Mouse (Mus musculus) thymus, postnatal 14 days (tissue): ENCODE results near the gene Foxo3.

Source experiments
- DNase-seq: peaks from one replicate; pipeline ENCODE4 v3.0.0; 2021

The Foxo3 gene

DNA sequence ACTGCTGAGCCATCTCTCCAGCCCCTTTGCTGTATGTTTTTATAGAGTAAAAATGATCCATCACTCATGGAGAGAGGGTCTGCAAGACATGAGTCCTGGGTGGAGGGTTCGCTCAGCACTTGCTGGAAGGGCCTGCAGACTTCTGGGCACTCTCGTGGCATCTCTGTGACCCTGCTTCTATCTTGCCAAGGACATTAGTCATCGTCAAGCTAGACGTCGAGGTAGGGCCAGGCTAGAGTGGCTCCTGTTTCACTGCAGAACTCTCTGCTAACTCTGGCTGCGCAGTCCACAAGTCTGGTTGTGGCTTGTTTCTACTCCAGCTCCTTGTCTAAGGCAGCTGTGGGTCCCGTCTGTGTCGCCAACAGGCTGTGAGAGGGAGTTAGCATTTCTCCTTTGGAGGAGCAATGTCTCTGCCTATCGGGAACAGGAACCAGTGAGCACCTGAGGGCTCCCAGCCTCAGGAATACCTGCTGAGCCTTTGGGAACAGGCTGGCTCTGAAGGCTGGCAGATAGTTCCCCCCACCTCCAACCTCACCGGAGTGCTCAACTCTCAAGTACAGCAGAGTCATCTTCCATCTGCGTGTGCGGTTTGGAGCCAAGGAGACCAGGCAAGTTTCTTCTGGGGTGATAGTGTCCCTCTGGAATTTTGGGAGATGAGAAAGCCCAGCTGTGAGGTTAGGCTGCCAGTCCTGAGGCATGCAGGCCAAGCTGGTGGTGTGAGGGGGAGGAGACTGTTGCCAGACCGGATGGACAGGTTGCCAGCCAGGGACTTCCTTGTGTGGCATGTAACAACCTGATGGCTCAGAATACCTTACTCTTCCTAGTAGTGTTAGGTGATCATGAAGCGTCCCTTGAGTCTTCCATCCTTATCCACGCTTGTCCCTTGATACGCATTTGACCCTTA, 98.5 kb downstream of the Foxo3 start:
- no peak for DNase-seq

DNA sequence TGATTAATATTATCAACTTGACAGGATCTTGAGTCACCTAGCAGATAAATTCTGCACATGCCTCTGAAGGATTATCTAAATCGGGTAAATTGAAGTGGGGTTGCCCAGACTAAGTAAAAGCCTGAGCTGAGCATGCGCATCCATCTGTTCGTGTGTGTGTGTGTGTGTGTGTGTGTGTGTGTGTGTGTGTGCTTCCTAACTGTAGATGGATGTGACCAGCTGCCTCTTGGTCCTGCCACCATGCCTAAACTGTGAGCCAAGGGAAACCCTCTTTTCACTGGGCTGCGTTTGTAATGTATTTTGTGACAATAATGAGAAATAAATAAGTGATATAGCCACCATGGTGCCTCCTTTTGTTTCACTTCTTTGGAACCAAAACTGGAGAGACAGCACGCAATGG, 102.3 kb downstream of the Foxo3 start:
- DNase-seq = no peak

DNA sequence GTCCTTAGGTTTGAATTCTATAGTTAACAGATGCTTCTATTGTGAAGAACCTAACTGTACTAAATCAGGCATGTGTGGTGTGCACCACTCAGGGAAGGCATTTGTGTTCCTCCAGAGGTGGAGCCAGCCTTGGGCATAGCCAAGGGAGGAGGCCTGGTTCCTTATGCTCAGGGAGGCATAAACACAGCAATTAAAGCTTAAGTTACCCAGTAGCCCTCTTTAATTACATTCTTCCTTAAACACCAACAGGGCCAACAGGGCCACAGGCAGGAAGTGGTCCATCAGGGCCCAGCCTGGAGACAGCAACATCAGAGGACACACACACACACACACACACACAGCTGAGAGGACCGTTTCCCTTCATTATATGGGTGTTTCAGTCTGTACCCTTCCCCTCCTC, 102.7 kb downstream of the Foxo3 start:
- DNase-seq = no peak

DNA sequence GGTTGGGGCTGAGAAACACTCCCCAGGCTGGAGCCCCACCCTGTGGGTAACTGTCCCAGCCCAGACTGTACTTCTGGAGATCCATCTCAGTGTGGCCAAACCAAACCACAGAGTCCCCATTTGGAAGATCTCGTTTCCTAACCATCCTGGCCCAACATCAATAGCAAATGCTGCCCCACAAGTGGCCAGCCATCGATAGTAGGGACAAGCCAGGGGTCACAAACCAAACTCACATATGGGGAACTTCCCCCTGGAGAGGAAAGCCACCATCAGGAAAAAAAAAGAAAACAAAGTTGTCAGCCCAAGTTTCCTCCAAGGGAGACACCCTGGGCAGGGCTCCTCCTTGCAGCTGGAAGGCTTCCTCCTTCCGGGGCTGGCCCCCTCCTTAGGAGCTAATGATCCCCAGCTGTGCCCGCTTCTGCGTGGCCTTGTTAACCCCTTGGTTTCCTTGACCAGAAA, 105.6 kb downstream of the Foxo3 start:
- no peak for DNase-seq

DNA sequence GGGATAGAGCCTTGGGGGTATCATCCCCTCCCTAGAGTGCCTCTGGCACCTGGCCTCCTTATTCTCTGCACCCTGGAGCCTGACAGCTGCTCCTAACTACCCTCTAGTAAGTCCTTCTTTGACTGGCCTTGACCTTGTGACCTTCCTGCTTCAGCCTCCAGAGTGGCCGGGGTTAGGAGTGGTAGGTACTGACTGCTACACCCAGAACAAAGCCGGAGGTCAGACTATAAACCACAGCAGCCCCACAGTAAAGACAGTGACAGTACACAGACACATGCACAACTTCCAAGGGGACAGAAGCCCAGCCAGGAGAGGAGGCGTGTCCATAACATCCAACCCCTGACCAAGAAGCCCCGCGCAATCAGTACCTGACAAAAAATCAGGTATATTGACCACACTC, 106.4 kb downstream of the Foxo3 start:
- DNase-seq = no peak

DNA sequence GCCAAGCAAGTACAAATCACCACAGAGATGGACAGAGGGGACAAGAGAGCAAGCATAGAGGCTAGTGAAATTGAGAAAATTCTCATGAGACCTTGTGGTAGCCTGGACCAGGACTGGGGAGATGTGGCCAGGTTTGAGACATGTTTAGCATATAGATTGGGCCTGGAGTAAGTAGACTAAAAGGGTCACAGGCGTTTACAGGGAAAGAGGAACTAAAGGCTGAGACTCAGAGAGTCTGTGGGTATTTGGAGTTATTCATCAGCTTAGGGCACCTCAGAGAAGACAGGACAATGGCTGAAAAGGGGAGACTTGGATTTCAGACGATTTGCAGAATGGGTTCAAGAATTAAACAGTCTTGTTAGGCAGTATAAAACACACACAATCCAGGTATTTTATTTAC, 121.8 kb downstream of the Foxo3 start:
- DNase-seq = no peak

DNA sequence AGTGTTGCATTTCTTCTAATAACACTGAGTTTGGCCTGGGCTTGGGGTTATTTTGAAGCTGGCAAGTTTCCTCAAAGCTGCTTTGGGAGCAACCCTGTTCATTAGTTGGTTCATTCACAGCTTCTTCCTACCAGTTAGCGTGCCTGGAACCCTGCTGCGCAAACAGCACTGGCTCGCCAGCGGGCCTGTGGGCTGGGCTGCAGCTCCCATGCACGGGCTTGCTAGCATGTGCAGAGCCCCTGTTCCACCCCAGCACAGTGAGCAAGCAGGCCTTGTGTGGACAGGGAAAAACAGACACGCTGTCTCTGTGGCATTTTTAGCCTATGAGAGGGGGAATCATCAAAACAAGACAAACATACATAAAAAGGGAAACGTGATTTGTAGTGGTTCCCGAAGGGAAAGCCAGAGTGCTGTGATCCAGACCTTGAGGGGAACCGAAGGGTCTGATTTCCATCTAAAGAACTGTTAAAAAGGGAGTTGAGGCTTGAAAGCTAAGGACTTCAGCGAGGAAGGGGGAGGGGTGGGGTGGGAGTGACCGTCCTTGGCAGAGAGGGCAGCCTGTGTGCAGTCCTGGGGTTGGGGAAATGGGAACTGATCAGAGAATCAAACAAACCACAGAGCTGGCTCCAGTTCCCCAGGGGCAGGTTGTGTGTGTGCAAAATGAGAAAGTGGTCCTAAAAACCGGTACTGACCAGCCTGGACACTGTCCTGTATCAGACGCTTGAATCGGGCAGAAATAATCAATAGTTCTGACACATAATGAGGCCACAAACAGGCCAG, 123.9 kb downstream of the Foxo3 start:
- DNase-seq = no peak

DNA sequence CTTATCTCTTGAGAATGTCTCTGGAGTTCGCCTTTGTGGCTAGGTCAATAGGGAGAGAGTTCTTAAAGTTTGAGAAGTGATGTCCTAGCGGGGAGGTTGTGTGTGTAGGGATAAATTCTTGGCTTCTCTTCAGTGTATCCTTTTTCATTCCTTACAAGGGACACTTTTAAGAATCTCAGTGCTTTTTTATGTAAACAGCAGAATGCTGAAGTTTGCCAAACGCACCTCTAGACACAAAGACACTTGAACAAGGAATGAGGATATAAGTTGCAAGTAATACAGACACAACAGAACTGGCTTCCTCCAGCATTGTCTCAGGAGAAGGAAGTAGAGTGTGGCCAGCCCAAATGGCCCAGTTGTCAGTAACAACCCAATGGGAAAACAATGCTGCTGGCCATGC, 126.8 kb downstream of the Foxo3 start:
- DNase-seq = no peak

DNA sequence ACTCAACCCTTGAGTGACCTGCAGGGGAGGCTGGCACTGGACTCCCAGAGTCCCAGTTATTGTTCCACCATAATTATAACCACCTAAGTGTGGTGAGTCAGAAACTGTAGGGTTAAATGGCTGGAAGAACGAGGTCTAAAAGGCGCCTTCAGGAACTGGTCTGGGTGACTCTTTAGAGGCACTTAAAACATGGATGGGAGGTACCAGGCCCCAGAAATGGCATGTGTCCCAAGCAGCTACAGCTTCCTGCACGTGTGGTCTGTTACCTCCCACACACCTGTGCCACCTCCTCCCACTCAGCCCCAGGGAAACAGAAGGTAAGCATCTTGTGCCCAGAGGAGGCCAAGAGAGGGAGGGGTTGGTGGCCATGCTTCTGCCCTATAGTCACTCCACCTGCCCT, 128.2 kb downstream of the Foxo3 start:
- DNase-seq = no peak

DNA sequence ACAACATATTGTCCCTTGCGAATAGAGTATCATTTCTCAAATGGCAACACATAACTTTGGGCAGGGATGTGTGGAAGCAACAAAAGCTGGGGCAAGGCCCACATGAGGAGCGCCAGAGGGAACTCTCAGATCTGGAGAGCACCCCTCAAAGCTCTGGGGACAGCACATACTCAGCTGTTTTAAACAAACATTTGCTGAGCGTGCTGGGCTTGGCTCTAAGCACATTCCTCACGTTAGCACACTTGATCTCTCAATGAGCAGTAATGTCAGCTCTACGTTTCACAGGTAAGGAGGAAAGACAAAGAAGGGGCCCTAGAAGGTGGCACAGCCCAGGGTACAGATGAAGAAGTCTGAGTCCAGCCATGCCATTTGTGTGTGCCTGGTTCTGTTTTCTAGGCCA, 131.3 kb downstream of the Foxo3 start:
- DNase-seq = no peak

DNA sequence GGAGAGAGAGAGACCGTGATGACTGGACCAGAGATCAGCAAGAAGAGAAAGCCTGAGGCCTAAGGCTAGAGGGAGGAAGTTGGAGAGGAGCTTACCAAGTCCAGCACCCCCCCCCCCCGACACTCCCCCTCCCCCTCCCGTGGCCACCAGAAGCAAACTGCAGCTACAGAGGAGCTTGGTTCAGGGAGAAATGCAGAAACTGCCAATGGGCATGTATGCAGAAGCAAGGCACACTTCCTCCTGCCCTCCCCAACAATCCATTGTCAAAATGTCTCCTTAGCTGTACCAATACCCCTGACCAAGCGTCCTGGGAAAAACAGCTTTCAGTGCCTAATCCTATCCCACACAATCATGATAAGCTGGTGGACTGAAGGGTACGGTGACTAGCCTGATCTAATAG, 131.8 kb downstream of the Foxo3 start:
- DNase-seq = no peak

DNA sequence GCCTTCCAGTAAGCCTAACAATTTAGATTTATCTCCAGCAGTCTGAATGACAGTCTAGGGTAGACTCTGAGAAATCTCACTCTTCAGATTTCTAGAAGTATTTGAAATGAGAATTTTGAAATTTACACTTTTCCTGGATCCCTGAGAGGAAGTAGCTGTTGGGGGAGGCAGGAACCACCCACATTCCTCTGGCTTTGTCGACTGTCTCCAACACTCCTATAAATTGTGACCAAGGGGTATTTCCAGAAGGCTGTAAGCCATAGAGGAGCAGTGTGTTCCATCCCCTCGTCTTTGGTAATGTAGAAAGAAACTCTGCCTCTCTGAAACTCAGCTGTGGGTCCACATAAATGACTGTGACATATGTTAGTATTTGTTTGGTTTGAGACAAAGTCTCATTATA, 132.4 kb downstream of the Foxo3 start:
- DNase-seq = no peak

DNA sequence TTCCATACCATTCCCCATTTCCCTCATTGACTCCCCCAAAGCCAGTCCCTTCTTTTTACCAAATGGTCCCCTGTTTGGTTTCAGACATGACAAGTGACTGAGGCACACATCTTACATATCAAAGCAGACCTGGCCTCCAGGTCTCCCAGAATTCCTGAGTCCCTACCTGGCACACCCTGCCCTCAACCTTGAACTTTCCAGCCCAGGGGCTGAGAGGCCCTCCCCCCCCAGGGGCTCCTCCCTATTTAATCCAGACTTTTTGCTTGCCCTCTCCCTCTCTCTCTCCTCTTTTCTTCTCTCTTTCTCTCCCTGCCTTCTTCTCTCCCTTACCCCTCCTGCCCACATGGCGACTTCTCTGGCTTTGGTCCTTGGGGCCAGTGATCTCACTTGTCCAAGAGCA, 133.8 kb downstream of the Foxo3 start:
- no peak for DNase-seq

DNA sequence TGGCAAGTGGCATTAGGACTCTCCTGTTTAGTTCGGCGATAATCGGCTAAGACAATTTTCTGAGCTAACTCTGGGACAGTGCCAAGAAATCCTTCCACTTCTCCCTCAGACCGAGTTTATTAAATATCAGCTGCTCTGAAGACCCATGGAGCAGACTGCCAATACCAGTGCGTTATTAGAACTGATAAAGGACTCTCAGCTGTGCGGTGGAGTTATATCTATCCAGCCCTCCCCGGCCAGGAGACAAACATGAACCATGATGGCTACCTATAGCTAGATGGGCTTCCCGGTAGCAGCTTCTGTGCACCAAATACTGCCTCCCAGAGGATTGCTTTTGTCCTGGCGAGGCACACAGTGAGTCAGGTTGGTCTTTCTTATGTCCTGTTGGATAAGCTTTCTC, 134.5 kb downstream of the Foxo3 start:
- no peak for DNase-seq

DNA sequence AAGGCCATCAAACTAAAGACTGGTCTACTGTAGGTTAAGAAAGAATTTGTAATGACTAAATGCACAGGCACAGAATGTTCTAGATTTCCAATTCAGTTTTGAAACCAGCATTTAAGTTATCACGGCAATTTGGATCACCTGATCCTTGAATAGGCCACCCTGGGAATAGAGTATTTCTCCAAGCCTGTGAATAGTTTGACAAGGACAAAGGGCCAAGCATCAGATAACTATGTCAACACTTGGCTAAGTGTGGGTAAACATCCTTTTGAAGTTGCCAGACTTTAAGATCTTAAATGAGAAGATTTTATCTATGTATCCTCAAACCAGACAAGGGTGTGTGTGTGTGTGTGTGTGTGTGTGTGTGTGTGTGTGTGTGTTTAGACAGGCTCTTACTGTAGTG, 136.8 kb downstream of the Foxo3 start:
- DNase-seq = no peak

DNA sequence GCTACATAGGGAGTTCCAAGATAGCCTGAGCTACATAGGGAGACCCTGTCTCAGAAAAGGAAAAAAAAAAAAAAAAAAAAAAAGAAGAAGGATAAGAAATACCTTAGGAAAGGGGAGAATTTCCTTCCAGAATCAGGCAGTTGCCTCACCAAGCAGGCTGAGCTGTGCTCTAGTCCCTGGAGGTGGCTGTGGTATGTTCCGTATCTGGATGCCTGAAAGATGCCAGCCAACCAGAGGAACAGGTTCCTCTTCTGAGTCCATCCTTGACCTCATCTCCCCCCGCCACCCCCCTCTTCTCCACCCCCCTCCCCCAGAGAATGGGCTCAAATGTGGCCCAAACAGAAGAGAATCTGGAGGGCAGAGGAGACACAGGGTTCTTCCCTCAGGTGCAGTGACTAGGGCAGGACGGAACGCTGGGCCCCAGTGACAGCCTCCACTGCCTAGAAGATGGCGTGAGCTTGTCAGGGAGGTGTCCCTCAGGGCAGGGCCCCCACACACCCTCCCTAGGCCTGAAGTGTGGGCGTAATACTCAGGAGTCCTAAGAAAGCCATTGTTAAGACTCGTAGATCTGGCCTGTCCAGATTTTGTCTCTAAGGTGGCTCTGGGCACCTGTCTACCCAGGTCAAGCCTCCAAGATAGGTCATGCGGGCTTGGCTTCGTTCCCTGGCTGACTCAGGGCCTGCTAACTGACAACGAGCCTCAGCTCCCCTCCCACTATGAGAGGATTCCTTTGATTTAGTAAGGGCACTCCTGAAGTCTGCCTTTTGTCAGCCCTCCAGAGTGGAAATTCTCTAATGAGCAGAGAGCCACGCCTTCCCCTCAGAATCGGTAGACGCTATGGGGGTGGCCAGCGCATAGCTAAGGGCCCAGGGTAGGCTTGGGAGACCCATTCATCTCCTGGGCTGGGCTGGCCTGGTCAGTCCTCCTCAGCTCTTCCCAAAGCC, 141.5 kb downstream of the Foxo3 start:
- DNase-seq = no peak
